Mouse (Mus musculus) hindbrain, postnatal 0 days (tissue): ENCODE measurements around the gene Tctex1d1. TPM values are rescaled to one million over a fixed set of nuclear protein-coding genes. Genes with fewer than 3 reads are reported as not detected.

Experiments
- ATAC-seq: fragments of 200-750 bp; cut with Nextera tagmentation; 2 replicates; pipeline ENCODE4 v1.8.0; 2017; ENCODE audit warnings: mild to moderate bottlenecking, moderate TSS enrichment, moderate library complexity
- DNase-seq: peaks from one replicate; pipeline ENCODE4 v3.0.0-alpha.2; 2015; ENCODE audit warnings: low spot score
- H3K27ac ChIP-seq: fragments of 300-500 bp; sonication (generic); 2 replicates; pipeline ENCODE4 v1.5.1; 2014; ENCODE audit warnings: mild to moderate bottlenecking
- H3K27me3 ChIP-seq: fragments of 300-500 bp; sonication (generic); 2 replicates; pipeline ENCODE4 v1.6.1; 2014; ENCODE audit warnings: low read length, mixed read lengths; ENCODE audit not compliant: insufficient read depth
- H3K36me3 ChIP-seq: fragments of 300-500 bp; sonication (generic); 2 replicates; pipeline ENCODE4 v1.6.1; 2014; ENCODE audit warnings: low read length, mixed read lengths; ENCODE audit not compliant: insufficient read depth
- H3K4me1 ChIP-seq: fragments of 300-500 bp; sonication (generic); 2 replicates; pipeline ENCODE4 v1.6.1; 2014; ENCODE audit warnings: antibody characterized with exemption, low read length, mixed read lengths; ENCODE audit not compliant: insufficient read depth
- H3K4me2 ChIP-seq: fragments of 300-500 bp; sonication (generic); 2 replicates; pipeline ENCODE4 v1.6.1; 2014; ENCODE audit warnings: low read depth, mild to moderate bottlenecking, low read length, moderate library complexity, mixed read lengths
- H3K4me3 ChIP-seq: fragments of 300-500 bp; sonication (generic); 2 replicates; pipeline ENCODE4 v1.5.1; 2014; ENCODE audit warnings: low read length
- H3K9ac ChIP-seq: fragments of 300-500 bp; sonication (generic); replicated peaks from 2 replicates; pipeline ENCODE4 v1.6.1; 2014; ENCODE audit warnings: mild to moderate bottlenecking, low read length, moderate library complexity, mixed read lengths
- H3K9me3 ChIP-seq: fragments of 300-500 bp; sonication (generic); 2 replicates; pipeline ENCODE4 v1.6.1; 2016; ENCODE audit warnings: low read length, mixed read lengths
- CTCF ChIP-seq: IDR thresholded peaks from 2 replicates; pipeline ENCODE4 v1.5.1; 2016; ENCODE audit warnings: antibody characterized with exemption, control low read depth, low read depth
- WGBS: fragments of 180-500 bp; shearing (Covaris S2); extraction: QIAGEN DNeasy Blood & Tissue Kit; methylation state at CpG from one replicate; pipeline ENCODE4 v1.1.7; 2014; 5-methylcytosine and 5-hydroxymethylcytosine counted together
- polyA plus RNA-seq: library from polyadenylated mRNA; unstranded; fragments of >200 nt; fragmentation: Nextera tagmentation; extraction: Ambion mirVana; gene quantifications from 2 replicates; pipeline ENCODE4 v1.2.1, GENCODE M21; 2015
- total RNA-seq: library from RNA; depleted of rRNA; stranded (reverse); fragments of >200 nt; gene quantifications from 2 replicates; pipeline ENCODE4 v1.2.3, GENCODE M21; 2014

Gene Tctex1d1
- total and polyA plus RNA-seq, 2 experiments from 2014 or later = 0.73 to 2.5 TPM

GRCm38 (mm10) chr4:102986917-102987316 is 8.5 kb downstream of the Tctex1d1 start:
- Histone ChIP-seq H3K9me3 (no peaks in the 10 kb centered on the region), H3K27ac (no peak overlapping the region), H3K9ac (no peak overlapping the region), H3K4me3 (no peak overlapping the region), H3K27me3 (no peaks in the 10 kb centered on the region), H3K4me2 (no peak overlapping the region), H3K36me3 (no peaks in the 10 kb centered on the region), H3K4me1 (no peaks in the 10 kb centered on the region)
- 1% methylated on average over 2 of the region's 2 CpGs for WGBS
- ATAC-seq (peak; percentile 86), DNase-seq (peak; percentile 89)
- TF ChIP-seq CTCF = peak; percentile 88

- ATAC-seq (peak; percentile 69), DNase-seq (no peak)
- H3K27me3 ChIP-seq = no peaks in the 10 kb centered on the region
- no peak overlapping the region for H3K4me3 ChIP-seq
- H3K4me1 ChIP-seq = no peaks in the 10 kb centered on the region
- no peak overlapping the region for H3K4me2 ChIP-seq
- no peaks in the 10 kb centered on the region for H3K9me3 ChIP-seq
- H3K27ac ChIP-seq = no peak overlapping the region
- no peak for TF ChIP-seq CTCF
- 38% methylated on average over 4 of the region's 4 CpGs for WGBS
- no peak overlapping the region for H3K9ac ChIP-seq
- H3K36me3 ChIP-seq = no peaks in the 10 kb centered on the region
Measured at GRCm38 (mm10) chr4:102987325-102987724, 8.9 kb downstream of the Tctex1d1 start.

- no peak for ATAC-seq
- WGBS = 61% methylated on average over 2 of the region's 2 CpGs
Measured at GRCm38 (mm10) chr4:102987756-102988155, 9.3 kb downstream of the Tctex1d1 start.

GRCm38 (mm10) chr4:102988526-102988925 is 10.1 kb downstream of the Tctex1d1 start:
- TF ChIP-seq CTCF = no peak
- no peaks in the 10 kb centered on the region for H3K36me3 ChIP-seq
- no peak overlapping the region for H3K9ac ChIP-seq
- 73% methylated on average over 6 of the region's 6 CpGs for WGBS
- H3K4me3 ChIP-seq = no peak overlapping the region
- no peak for DNase-seq
- no peak for ATAC-seq
- H3K27me3 ChIP-seq = no peaks in the 10 kb centered on the region
- H3K4me1 ChIP-seq = no peaks in the 10 kb centered on the region
- no peak overlapping the region for H3K27ac ChIP-seq
- H3K4me2 ChIP-seq = no peak overlapping the region
- H3K9me3 ChIP-seq = no peaks in the 10 kb centered on the region

More at GRCm38 (mm10) chr4:102987756-102988155, 9.3 kb downstream of the Tctex1d1 start:
- Histone ChIP-seq H3K4me2 (no peak overlapping the region), H3K9me3 (no peaks in the 10 kb centered on the region), H3K27ac (no peak overlapping the region), H3K4me1 (no peaks in the 10 kb centered on the region), H3K4me3 (no peak overlapping the region), H3K9ac (no peak overlapping the region), H3K27me3 (no peaks in the 10 kb centered on the region), H3K36me3 (no peaks in the 10 kb centered on the region)
- no peak for DNase-seq
- TF ChIP-seq CTCF = no peak

GRCm38 (mm10) chr4:102989391-102989790 is 11.0 kb downstream of the Tctex1d1 start:
- H3K4me1 ChIP-seq = no peaks in the 10 kb centered on the region
- WGBS = 76% methylated on average over 5 of the region's 5 CpGs
- no peak for TF ChIP-seq CTCF
- H3K27me3 ChIP-seq = no peaks in the 10 kb centered on the region
- H3K27ac ChIP-seq = no peak overlapping the region
- no peak overlapping the region for H3K4me2 ChIP-seq
- no peaks in the 10 kb centered on the region for H3K36me3 ChIP-seq
- H3K9ac ChIP-seq = no peak overlapping the region
- no peak overlapping the region for H3K4me3 ChIP-seq
- ATAC-seq = no peak
- H3K9me3 ChIP-seq = no peaks in the 10 kb centered on the region
- DNase-seq = no peak

- Histone ChIP-seq H3K27me3 (no peaks in the 10 kb centered on the region), H3K36me3 (no peaks in the 10 kb centered on the region)
- WGBS = 78% methylated on average over 4 of the region's 4 CpGs
Measured at GRCm38 (mm10) chr4:102990016-102990415, 11.6 kb downstream of the Tctex1d1 start.

GRCm38 (mm10) chr4:102990595-102991340 is 12.4 kb downstream of the Tctex1d1 start:
- no peaks in the 10 kb centered on the region for H3K4me1 ChIP-seq
- no peaks in the 10 kb centered on the region for H3K36me3 ChIP-seq
- no peak overlapping the region for H3K9ac ChIP-seq
- no peak overlapping the region for H3K27ac ChIP-seq
- no peak for TF ChIP-seq CTCF
- 88% methylated on average over 11 of the region's 11 CpGs for WGBS
- no peak overlapping the region for H3K4me3 ChIP-seq
- no peak overlapping the region for H3K4me2 ChIP-seq
- DNase-seq = no peak
- no peak for ATAC-seq
- H3K27me3 ChIP-seq = no peaks in the 10 kb centered on the region
- no peaks in the 10 kb centered on the region for H3K9me3 ChIP-seq

More at GRCm38 (mm10) chr4:102990016-102990415, 11.6 kb downstream of the Tctex1d1 start:
- no peak for TF ChIP-seq CTCF
- DNase-seq = no peak
- Histone ChIP-seq H3K4me1 (no peaks in the 10 kb centered on the region), H3K9me3 (no peaks in the 10 kb centered on the region), H3K4me3 (no peak overlapping the region), H3K4me2 (no peak overlapping the region), H3K27ac (no peak overlapping the region), H3K9ac (no peak overlapping the region)
- no peak for ATAC-seq
